21 mouse cellular contexts compared by ENCODE assay signal in the genomic region with DNA sequence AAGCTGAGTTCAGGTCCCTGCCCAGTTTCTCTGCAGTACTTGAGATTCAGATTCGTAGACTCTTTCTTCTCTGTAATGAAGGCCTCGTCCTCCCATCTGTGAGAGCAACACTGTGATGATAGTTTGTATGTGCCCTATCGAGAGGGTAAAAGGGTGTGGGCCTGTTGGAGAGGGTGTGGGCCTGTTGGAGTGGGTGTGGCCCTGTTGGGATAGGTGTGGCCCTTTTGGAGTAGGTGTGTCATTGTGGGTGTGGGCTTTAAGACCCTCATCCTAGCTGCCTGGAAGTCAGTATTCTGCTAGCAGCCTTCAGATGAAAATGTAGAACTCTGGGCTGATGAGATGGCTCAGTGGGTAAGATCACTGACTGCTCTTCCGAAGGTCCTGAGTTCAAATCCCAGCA. TPM values are rescaled to one million over a fixed set of nuclear protein-coding genes. Genes with fewer than 3 reads are reported as not detected.
DNase-seq lines count a peak whose midpoint lies in the region; ATAC-seq and TF ChIP-seq lines count a peak whose summit lies in the region.
"Had no signal": no experiment of that assay in that cellular context is flagged by ENCODE, and none has a peak within 500 bp of the region (broad histone marks: within the 10 kb centered on the region; RNA-seq: fewer than 3 reads in every experiment).

No protein-coding gene starts in this region.

- peaks cover 64% of the 10 kb centered on the region for H3K4me1 ChIP-seq in liver, embryonic 13.5 days (replicated peaks)

- no peak for TF ChIP-seq CTCF in gastrocnemius, adult 2 months (IDR thresholded peaks at IDR 0.05)

- H3K27me3 ChIP-seq in liver, embryonic 13.5 days: no peaks in the 10 kb centered on the region
- H3K27me3 ChIP-seq: limb, embryonic 13.5 days; midbrain, embryonic 13.5 days; Patski had no signal

- 47% methylated on average over 4 of the region's 4 CpGs for WGBS in liver, embryonic 13.5 days (ENCODE audit: insufficient replicate concordance)

- H3K9ac ChIP-seq in liver, embryonic 13.5 days: peak overlapping the region; percentile 92
- H3K9ac ChIP-seq: hindbrain, embryonic 14.5 days; limb, embryonic 13.5 days; lung, embryonic 14.5 days; midbrain, embryonic 13.5 days had no signal

- intact Hi-C loops in gastrocnemius, adult 2 months (cut with DNase I): no loop called here

- DNase-seq in spleen, postnatal 36 days (ENCODE audit: low spot score in 2 of 2): peak; percentile 4 to 44
- DNase-seq in spleen, postnatal 14 days (ENCODE audit: low spot score in 2 of 2): no peak
- peak; percentile 38 for DNase-seq in liver, embryonic 13.5 days
- DNase-seq in gastrocnemius, postnatal 25 days: no peak
- DNase-seq in gastrocnemius, adult 2 months: no peak
- no peak for DNase-seq in right cerebral cortex, postnatal 4 days
- DNase-seq: adrenal gland, postnatal 10 days; cerebellum, adult 9-10 months; gastrocnemius, postnatal 36 days; kidney, adult 9 months; kidney, postnatal 25 days; lung, embryonic 14.5 days had no signal

- H3K27ac ChIP-seq in liver, embryonic 13.5 days: peak overlapping the region; percentile 83
- H3K27ac ChIP-seq in gastrocnemius, adult 2 months: no peak overlapping the region
- H3K27ac ChIP-seq: forebrain, embryonic 10.5 days; hindbrain, embryonic 14.5 days; limb, embryonic 13.5 days; midbrain, embryonic 13.5 days had no signal

- ATAC-seq in erythroblast, adult 5-6 weeks (replicated peaks; ENCODE audit: low FRiP score, poor library complexity, severe bottlenecking): peak; percentile 49
- ATAC-seq in liver, embryonic 13.5 days (ENCODE audit: low read depth): peak; percentile 51
- ATAC-seq: CD4-positive, CD25-positive, alpha-beta regulatory T cell, adult 4 months; forebrain, embryonic 16.5 days; midbrain, embryonic 13.5 days; Patski had no signal

- peak overlapping the region; percentile 83 for H3K4me3 ChIP-seq in liver, embryonic 13.5 days (replicated peaks)
- H3K4me3 ChIP-seq in gastrocnemius, adult 2 months: no peak overlapping the region
- H3K4me3 ChIP-seq: limb, embryonic 13.5 days; midbrain, embryonic 13.5 days had no signal

- peak overlapping the region; percentile 81 for H3K4me2 ChIP-seq in liver, embryonic 13.5 days
- H3K4me2 ChIP-seq: hindbrain, embryonic 14.5 days; lung, embryonic 14.5 days; midbrain, embryonic 13.5 days had no signal

- no peaks in the 10 kb centered on the region for H3K9me3 ChIP-seq in liver, embryonic 13.5 days (replicated peaks)
- H3K9me3 ChIP-seq: forebrain, embryonic 10.5 days; G1E; limb, embryonic 13.5 days; midbrain, embryonic 13.5 days had no signal

- H3K36me3 ChIP-seq in liver, embryonic 13.5 days: peaks cover 51% of the 10 kb centered on the region

RNA-seq across cellular contexts. Expression of gene Marf1, which starts 3.3 kb away (rescaled TPM):
- total RNA-seq in erythroblast, adult 5-6 weeks (2015; ENCODE audit: low replicate concordance): 37.2 and 40.7 TPM in 2 replicates
- 42.6 and 49.3 TPM in 2 replicates for total RNA-seq in erythroblast, adult 5-6 weeks (2017; ENCODE audit: low replicate concordance)
- polyA plus RNA-seq in liver, embryonic 13.5 days (2015; fragmentation: Nextera tagmentation; extraction: Ambion mirVana): 6.2 and 6.9 TPM in 2 replicates
- total RNA-seq in gastrocnemius, postnatal 25 days (2021): 10 to 100 TPM; 16.4 to 18.7 TPM
- 10 to 100 TPM; 20.9 to 25.6 TPM for total RNA-seq in gastrocnemius, adult 2 months (2021)

RNA-seq across cellular contexts. Expression of gene Nde1, which starts 3.4 kb away (rescaled TPM):
- 20.9 and 22.4 TPM in 2 replicates for total RNA-seq in erythroblast, adult 5-6 weeks (2015; ENCODE audit: low replicate concordance)
- 55.9 and 57.4 TPM in 2 replicates for total RNA-seq in erythroblast, adult 5-6 weeks (2017; ENCODE audit: low replicate concordance)
- 55.0 and 58.1 TPM in 2 replicates for polyA plus RNA-seq in liver, embryonic 13.5 days (2015; fragmentation: Nextera tagmentation; extraction: Ambion mirVana)
- total RNA-seq in gastrocnemius, postnatal 25 days (2021): 10 to 100 TPM; 24.3 to 27.0 TPM
- total RNA-seq in gastrocnemius, adult 2 months (2021): 10 to 100 TPM; 29.9 to 32.2 TPM

Comparison
In these comparisons a context has a peak if more than half of its experiments do, and no peak if none do; other contexts are left out.
1. DNase-seq: peak in spleen, postnatal 36 days (2 of 2) and liver, embryonic 13.5 days (single experiment); none in spleen, postnatal 14 days (0 of 2), gastrocnemius, postnatal 25 days (single experiment), gastrocnemius, adult 2 months (single experiment) and right cerebral cortex, postnatal 4 days (single experiment).